Mouse (Mus musculus) megakaryocyte-erythroid progenitor cell, adult 5-6 weeks (primary cell): ENCODE results near the gene Trpc7. TPM values are rescaled to one million over a fixed set of nuclear protein-coding genes. Genes with fewer than 3 reads are reported as not detected.

Experiments used
- ATAC-seq: replicated peaks from 2 replicates; pipeline ENCODE4 v1.8.0; 2016; ENCODE audit warnings: mild to moderate bottlenecking, inconsistent platforms; ENCODE audit not compliant: severe bottlenecking, poor library complexity, low FRiP score, low TSS enrichment
- total RNA-seq, 2 experiments: library from RNA; stranded (forward) in 1 of 2; stranded (reverse) in 1 of 2; fragments of 200-1000, 215-1000 nt in 1 of 2; fragments of >200 nt in 1 of 2; fragmentation: Nextera tagmentation in 1 of 2; gene quantifications; 2 replicates each; pipeline ENCODE4 v1.2.3; 2014 to 2017

Gene Trpc7
- total RNA-seq, 2 experiments from 2014 or later, result not detected

DNA sequence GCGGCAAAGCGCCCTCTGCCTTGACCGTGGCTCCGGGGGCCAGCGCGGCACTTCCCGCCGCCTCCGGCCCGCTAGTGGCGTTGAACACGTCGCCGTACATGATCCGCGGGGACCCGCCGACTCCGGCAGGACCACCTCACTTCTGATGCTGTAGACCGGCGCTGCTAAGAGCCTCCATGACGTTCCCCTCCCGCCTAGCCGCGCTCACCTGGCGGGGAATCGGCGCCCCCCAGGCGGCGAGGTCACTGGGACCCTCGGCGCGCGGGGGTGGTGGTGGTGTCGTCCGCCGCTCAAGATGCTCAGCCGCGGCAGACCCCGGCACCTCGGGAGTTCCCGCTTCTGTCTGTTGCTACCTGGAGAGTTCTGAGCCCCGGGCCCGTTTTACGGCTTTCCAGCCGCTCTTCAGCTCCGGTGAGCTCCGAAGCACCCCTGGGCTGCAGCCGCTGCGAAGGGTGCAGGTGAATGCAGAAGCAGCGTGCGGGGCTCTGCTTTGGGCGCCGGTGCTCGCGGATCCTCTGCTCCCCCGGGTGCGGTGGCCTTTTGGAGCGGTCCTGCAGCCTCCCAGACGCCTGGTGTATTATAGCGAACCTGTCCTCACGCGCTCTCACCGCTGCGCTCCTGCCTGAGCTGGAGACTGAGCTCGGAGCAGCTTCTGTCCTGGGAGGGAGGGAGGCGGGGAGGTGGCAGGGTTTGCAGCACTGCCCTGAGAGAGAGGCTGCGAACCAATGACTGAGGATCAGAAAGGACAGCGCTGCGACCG is 142.4 kb downstream of the Trpc7 start, which contains the start of gene Gm45623:
TSS of gene Gm45623 (minus strand) at position 636 of the 760 bp plus-strand sequence.
- ATAC-seq, result no peak

DNA sequence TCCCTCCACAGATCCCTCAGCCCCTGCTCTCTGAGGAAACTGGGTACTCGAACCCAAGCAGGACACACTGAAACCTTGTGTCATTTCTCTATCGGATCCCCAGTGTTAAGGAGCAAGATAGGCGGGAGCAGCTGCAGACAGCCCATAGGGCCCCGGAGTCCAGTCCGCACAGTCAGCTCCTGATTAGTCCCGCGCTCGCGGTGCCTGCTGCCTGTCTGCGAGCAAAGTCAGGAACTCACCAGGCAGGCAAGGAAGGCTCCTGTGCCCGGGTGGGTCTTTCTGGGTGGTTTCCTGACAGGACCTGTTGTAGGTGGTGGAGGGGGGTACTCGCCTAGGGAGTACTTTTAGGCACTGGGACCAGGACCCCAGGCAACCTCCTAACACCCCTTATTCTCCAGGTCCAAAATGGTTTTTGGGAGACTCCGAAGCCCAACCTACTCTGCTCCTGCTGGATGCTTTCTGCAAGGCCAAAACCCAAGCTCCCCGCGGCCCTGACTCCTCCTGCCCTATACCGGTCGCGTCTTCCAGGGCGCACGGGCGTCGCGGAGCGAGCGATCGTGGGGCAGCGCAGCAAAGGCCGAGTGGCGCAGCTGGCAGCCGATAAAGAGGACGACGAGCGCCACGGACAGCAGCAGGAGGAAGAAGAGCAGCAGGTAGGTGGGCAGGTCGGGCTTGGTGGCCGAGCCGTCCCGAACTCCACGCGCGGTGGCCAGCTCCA is 143.2 kb downstream of the Trpc7 start:
- no peak for ATAC-seq

DNA sequence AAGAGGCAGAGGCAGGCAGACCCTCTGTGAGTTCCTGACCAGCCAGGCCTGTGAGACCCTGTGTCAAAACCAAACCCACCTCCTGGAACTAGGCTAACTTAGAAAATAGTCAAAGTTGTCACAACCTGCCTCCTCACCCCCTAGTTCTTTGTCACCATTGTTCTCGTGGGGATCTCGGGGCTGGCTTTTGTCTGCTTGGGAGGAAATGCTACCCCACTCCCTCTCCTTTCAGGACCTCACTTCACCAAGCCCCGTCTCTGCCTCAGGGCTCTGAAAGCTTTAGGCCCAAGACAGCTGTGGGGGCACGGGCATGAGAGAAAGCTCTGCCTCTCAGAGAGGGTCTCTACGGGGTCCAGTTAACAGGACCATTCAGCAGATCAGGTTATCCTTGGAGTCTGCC is 144.0 kb downstream of the Trpc7 start:
- no peak for ATAC-seq

DNA sequence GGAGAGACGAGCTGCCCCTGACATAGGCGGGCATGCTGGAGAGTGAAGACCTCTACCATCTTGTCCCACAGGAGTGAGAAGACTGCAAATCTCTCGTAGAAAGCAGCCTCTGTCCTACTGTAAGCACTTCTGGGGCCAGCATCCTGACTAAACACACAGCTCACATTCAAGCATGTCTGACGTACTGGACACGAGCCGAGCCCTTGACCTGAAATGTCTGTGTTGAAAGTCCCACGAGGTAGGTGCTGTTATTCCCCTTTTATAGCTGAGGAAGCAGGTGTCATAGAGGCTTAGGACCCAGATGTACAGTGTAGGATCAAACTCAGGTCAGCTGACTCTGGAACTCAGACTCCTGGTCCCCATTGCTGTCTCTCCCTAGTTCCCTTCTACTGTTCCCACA is 146.4 kb downstream of the Trpc7 start:
- no peak for ATAC-seq

DNA sequence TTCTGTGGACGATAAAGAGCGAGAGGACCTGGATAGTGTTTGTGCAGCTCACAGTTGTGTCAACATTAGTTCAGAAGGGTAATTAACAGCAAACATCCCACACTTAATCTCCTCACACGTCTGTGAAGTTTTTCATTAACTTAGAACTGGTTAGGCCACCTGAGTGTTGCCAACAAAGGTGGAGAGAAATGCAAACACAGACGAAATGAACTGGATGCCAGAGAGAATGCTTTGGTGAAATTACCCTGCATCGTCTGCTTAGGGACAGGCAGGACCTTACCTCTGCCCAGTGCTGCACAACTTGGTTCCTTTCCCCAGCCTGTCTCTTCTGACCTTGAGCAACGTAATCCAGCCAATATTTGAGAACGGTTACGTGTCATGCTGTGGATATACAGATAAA is 148.2 kb downstream of the Trpc7 start:
- ATAC-seq, result no peak

DNA sequence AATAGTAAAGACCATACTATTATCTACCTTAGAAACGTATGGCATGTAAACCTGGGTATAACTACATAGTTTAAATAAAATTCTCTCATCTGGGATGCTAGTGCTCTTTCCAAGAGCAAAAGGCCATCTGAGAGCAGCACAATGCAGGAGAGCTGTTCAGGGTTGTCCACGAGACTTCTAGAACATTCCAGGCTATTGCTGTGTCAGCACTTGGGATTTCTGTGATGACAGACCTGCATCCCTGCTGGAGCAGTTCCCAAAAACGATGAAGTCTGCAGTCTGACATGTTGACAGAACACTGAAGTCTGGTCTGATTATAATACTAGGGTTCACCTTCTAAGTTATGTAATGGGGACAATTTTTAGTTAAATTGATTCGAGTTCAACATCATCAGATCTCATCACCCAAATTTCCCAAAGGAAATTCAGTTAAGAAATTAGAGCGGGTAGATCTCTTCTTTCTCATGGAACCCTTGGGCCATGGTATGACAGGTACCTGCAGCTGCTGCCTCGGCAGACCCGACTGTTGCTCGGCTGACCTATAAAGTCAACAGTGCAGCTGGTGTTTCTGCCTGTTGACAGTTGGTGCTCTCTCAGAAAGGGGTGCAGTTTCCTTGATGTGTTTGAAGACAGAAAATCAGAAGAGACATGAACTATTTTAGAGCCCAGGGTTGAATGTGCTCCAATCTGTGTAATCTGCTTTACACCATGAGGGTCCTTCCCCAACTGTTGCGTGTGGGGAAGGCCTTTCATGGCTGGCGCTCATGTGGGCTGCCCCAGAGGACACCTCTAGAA is 148.9 kb downstream of the Trpc7 start:
- ATAC-seq, result no peak

DNA sequence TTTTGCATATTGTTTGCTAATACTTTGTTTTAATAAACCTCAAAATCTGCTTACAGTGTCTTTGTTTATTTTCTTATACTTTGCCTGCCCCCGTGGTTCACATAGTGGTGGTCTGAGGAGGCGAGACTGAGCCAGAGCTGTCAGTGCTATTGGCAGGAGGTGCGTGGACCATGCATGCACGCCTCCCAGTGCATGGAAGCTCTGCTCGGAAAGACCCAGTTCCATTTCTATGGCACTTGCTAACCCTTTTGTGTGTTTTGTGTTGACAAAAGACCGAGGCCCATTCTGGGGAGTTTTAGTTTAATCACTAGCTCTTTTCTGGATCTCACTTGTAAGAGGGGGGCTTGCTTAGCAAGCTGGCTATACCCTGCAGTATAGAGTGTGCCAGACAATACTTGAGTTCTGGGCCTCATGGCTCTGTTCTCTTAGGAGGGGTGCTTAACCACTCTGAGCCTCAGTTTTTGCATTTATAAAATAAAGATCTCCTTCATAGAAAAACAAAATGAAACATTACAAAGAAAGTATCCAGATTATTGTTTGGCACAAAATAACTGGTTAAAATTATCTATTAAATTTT is 153.4 kb downstream of the Trpc7 start:
- no peak for ATAC-seq

DNA sequence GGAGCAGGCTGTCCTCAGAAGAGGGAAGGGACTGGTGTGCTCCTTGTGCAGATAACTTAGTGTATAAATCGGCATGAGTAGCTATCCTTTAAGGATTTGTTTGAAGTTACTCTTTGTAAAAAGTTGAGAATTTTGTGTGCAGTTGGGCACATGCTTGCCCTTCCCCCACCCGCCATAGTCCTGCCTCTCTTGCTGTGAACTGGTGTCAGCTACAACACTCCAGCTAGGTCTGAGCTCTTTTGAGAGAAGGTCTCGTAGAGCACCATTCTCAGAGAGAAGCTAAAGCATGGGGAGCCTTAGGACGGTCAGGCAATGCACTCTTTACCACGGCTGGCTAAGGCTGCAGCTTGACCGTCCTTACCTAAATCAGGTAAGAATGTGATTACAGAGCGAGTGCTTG is 154.1 kb downstream of the Trpc7 start:
- ATAC-seq, result no peak

DNA sequence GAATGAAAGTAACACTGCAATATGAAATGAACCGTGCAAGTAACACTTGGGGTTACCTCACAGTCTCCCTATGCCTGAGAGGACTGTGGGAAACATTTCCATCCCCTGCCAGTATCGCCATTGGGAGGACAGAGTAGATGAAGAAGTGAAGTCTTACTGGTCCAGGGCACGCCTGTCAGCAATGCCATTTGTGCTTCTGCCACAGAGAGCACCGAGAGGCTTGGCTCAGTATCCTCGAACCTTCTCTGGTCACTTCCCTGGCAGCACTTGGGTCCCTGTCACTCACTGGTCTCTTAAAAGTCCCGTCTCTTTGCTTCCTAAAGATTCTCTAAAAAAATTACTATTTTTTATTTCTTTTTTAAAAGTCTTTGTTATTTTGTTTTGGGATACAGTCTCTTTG is 155.3 kb downstream of the Trpc7 start:
- no peak for ATAC-seq

DNA sequence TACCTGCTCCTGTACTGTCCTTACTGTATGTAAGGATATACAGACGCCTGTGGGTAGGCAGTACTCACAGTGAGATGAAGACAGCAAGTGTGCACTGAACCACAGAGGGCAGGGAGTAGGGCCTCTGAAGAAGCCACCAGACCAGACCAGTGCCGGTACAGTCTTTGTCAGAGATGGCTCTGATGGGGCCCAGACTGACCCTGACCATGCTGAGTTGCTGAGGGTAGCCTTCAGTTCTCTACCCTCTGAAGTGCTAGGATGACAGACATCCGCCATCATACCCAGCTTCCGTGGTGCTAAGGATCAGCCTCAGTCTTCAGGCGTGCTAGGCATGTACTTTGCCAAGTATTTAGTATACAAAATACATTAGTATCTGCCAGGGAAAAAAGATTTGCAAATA is 156.2 kb downstream of the Trpc7 start:
- no peak for ATAC-seq

DNA sequence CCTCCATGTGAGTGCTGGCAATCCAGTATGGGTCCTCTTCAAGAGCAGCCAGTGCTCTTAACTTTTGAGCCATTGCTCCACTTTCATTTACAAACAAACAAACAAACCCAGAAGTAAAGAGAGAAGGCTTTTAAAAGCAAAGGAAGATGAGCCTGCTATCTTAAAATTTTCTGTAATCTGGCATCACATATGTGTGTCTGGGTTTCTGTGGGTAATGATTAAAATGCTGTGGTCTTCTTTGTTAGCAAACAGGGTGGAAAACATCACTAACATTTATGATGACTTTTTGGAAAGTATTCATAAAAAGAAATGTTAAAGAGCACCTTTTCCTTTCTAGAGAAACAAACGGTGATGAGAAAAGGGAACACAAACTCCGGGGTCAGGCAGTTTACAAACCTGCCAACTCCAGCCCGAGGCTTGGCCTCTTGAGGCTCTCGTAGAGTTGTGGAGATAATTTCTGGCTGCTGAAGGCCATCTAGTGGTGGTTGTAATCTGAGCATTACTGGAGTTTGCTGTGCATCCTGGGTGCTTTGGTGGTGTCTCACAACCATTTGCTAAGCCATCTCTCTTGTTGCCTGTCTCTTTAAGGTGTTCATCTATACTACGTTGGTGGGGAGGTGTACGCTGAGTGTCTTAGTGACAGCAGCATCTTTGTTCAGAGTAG is 160.4 kb downstream of the Trpc7 start:
- peak; percentile 94 for ATAC-seq

DNA sequence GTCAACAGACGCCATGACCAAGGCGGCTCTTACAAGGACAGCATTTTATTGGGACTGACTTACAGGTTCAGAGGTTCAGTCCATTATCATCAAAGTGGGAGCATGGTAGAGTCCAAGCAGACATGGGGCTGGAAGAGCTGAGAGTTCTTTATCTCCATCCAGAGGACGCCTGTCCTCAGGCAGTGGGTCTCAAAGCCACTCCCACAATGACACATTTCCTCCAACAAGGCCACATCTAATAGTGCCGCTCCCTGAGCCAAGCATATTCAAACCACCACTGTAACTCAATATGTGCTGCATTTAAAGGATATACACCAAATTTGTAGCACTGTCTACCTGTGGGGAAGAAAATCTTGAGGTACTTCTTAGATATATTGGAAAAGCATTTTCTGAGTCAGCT is 161.2 kb downstream of the Trpc7 start:
- ATAC-seq, result 0 out of 2 replicates have a peak, but pooled peaks have one; percentile 40

DNA sequence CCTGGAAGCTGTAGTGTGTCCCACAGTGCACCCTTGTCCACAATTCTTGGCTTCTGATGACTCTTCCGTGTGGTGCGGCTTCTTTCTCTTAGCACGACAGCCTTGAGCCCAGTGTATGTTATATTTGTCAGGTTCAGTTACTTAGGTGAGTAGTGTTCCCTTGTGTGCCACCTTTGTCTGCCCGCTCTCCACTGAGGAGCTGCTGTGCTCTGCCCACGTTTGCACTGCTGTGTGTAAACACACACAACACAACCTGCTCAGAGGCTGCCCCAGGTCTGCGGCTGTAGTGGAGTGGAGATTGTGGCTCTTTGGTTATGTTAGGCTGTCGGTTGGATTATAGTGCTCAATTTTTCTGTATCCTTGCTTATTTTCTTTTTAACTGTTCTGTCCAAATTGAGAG is 166.7 kb downstream of the Trpc7 start:
- ATAC-seq, result no peak

DNA sequence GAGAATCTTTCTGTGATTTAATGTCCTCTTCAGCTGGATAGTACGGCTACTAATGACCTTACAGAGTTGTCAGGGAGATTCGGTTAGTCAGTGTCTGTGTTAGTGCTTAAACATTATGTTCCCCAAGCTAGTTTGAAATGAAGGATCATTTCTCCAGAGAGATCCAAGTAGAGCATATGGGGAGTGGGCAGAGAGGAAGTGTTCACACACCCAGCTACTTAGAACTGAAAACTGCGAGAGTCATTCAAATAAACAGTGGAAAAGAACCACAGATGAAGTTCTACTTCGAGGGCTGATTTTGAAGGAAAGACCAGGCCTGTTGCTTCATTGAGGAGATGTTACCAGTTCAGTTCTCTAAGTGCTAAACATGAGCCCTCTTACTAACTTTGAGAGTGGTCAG is 169.2 kb downstream of the Trpc7 start:
- ATAC-seq, result no peak

Other genes with a start within 250 kb of the Trpc7 start
- gene Smad5, start 193.0 kb downstream of the Trpc7 start, total RNA-seq (2014; fragmentation: Nextera tagmentation), result 27.7 and 28.8 TPM in 2 replicates
- gene Smad5, start 193.0 kb downstream of the Trpc7 start, total RNA-seq (2017), result 22.7 and 23.9 TPM in 2 replicates
- not detected in 2 replicates for gene Gm45623, start 142.2 kb downstream of the Trpc7 start, total RNA-seq (2014; fragmentation: Nextera tagmentation)
- not detected in 2 replicates for gene Gm45623, start 142.2 kb downstream of the Trpc7 start, total RNA-seq (2017)